Mouse (Mus musculus) neural tube, embryonic 12.5 days (tissue): Measurements from ENCODE around the gene Psma3. TPM values are rescaled to one million over a fixed set of nuclear protein-coding genes. Genes with fewer than 3 reads are reported as not detected.

ENCODE experiments used
- ATAC-seq: fragments of 200-750 bp; cut with Nextera tagmentation; 2 replicates; pipeline ENCODE4 v1.8.0; 2017; ENCODE audit warnings: low read depth, mild to moderate bottlenecking, moderate TSS enrichment, moderate library complexity; ENCODE audit not compliant: low FRiP score
- H3K27ac ChIP-seq: fragments of 300-500 bp; sonication (generic); 2 replicates; pipeline ENCODE4 v1.5.1; 2016
- H3K27me3 ChIP-seq: fragments of 300-500 bp; sonication (generic); replicated peaks from 2 replicates; pipeline ENCODE4 v1.6.1; 2016; ENCODE audit warnings: mild to moderate bottlenecking
- H3K36me3 ChIP-seq: fragments of 300-500 bp; sonication (generic); 2 replicates; pipeline ENCODE4 v1.6.1; 2016; ENCODE audit warnings: mild to moderate bottlenecking
- H3K4me1 ChIP-seq: fragments of 300-500 bp; sonication (generic); 2 replicates; pipeline ENCODE4 v1.6.1; 2016
- H3K4me2 ChIP-seq: fragments of 300-500 bp; sonication (generic); replicated peaks from 2 replicates; pipeline ENCODE4 v1.6.1; 2016; ENCODE audit warnings: mild to moderate bottlenecking
- H3K4me3 ChIP-seq: fragments of 300-500 bp; sonication (generic); 2 replicates; pipeline ENCODE4 v1.5.1; 2016
- H3K9ac ChIP-seq: fragments of 300-500 bp; sonication (generic); 2 replicates; pipeline ENCODE4 v1.6.1; 2016; ENCODE audit warnings: mild to moderate bottlenecking
- H3K9me3 ChIP-seq: fragments of 300-500 bp; sonication (generic); 2 replicates; pipeline ENCODE4 v1.6.1; 2016; ENCODE audit warnings: mild to moderate bottlenecking
- WGBS: fragments of 180-500 bp; shearing (Covaris S2); methylation state at CpG from one replicate; pipeline ENCODE4 v1.1.7; 2016; 5-methylcytosine and 5-hydroxymethylcytosine counted together
- polyA plus RNA-seq: library from polyadenylated mRNA; unstranded; fragments of >200 nt; fragmentation: Nextera tagmentation; extraction: Ambion mirVana; gene quantifications from 2 replicates; pipeline ENCODE4 v1.2.1, GENCODE M21; 2016

Psma3 gene
- polyA plus RNA-seq, 1 experiment from 2014 or later, result 554 TPM

DNA sequence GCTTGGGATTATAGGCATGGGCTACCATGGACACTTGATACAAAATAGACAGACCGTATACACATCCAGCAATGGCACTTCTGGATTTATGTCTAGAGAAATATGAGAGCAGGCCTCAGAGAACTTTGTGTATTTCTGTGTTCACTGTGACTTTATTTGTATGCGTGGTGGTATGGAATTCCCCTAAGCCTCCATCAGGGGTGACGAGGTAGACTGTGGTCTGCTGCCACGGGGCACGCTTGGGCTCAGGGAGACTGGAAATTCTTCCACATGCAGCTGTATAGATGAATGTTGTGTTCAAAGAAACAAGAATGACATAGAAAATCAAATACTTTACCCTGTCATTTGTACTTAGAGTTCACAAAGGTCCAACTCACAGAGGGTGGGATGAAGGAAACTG lies 56.3 kb downstream of the Psma3 start:
- H3K4me3 ChIP-seq, result no peak overlapping the region
- H3K9ac ChIP-seq, result no peak overlapping the region
- no peak overlapping the region for H3K27ac ChIP-seq
- peaks cover 38% of the 10 kb centered on the region for H3K36me3 ChIP-seq
- ATAC-seq, result no peak
- H3K4me1 ChIP-seq, result no peaks in the 10 kb centered on the region
- H3K27me3 ChIP-seq, result no peaks in the 10 kb centered on the region
- 96% methylated on average over 5 of the region's 5 CpGs for WGBS
- H3K9me3 ChIP-seq, result no peaks in the 10 kb centered on the region
- no peak overlapping the region for H3K4me2 ChIP-seq

- Histone ChIP-seq H3K36me3 (peaks cover 47% of the 10 kb centered on the region), H3K4me3 (no peak overlapping the region), H3K9ac (no peak overlapping the region), H3K27ac (no peak overlapping the region), H3K27me3 (no peaks in the 10 kb centered on the region), H3K4me2 (no peak overlapping the region), H3K4me1 (no peaks in the 10 kb centered on the region), H3K9me3 (no peaks in the 10 kb centered on the region)
- 91% methylated on average over 4 of the region's 4 CpGs for WGBS
- ATAC-seq, result no peak
Observed at GRCm38 (mm10) chr12:71035826-71036225, 61.4 kb downstream of the Psma3 start.

- no peak overlapping the region for H3K4me3 ChIP-seq
- no peaks in the 10 kb centered on the region for H3K9me3 ChIP-seq
- peaks cover 56% of the 10 kb centered on the region for H3K36me3 ChIP-seq
- 94% methylated on average over 12 of the region's 12 CpGs for WGBS
- no peaks in the 10 kb centered on the region for H3K4me1 ChIP-seq
- no peak overlapping the region for H3K4me2 ChIP-seq
- no peak overlapping the region for H3K27ac ChIP-seq
- no peak for ATAC-seq
- no peak overlapping the region for H3K9ac ChIP-seq
- H3K27me3 ChIP-seq, result no peaks in the 10 kb centered on the region
Observed at GRCm38 (mm10) chr12:71036729-71037404, 62.4 kb downstream of the Psma3 start.

DNA sequence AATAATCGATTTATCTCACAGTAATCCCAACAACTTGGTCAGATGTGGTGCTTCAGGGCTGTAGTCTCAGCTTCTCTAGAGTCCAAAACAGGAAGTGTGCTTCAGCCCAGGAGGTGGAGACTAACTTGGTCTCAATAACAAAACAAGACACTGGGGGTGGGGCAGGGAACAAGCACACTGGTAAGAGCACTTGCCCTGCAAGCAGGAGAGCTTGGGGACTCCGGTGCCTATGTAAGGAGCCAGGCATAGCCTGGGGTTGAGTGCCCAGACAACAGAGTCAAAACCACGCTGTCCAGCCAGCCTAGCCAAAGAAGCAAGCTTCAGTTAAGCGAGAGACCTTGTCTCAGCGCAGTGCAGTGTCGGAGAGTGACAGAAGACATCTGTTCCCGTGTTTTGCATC lies 66.0 kb downstream of the Psma3 start:
- Histone ChIP-seq H3K27me3 (no peaks in the 10 kb centered on the region), H3K9me3 (no peaks in the 10 kb centered on the region), H3K9ac (no peak overlapping the region), H3K4me1 (no peaks in the 10 kb centered on the region), H3K4me2 (no peak overlapping the region), H3K36me3 (peaks cover 60% of the 10 kb centered on the region), H3K4me3 (no peak overlapping the region), H3K27ac (no peak overlapping the region)
- WGBS, result 94% methylated on average over 7 of the region's 7 CpGs
- no peak for ATAC-seq

GRCm38 (mm10) chr12:71042451-71042850 lies 68.0 kb downstream of the Psma3 start:
- ATAC-seq, result no peak

GRCm38 (mm10) chr12:71043571-71043970 lies 69.2 kb downstream of the Psma3 start:
- Histone ChIP-seq H3K9me3 (no peaks in the 10 kb centered on the region), H3K4me2 (no peak overlapping the region), H3K36me3 (peaks cover 46% of the 10 kb centered on the region), H3K4me1 (no peaks in the 10 kb centered on the region), H3K27me3 (no peaks in the 10 kb centered on the region), H3K9ac (no peak overlapping the region), H3K4me3 (no peak overlapping the region), H3K27ac (no peak overlapping the region)
- no peak for ATAC-seq
- 89% methylated on average over 3 of the region's 3 CpGs for WGBS

More at GRCm38 (mm10) chr12:71042451-71042850, 68.0 kb downstream of the Psma3 start:
- no peak overlapping the region for H3K4me2 ChIP-seq
- no peaks in the 10 kb centered on the region for H3K27me3 ChIP-seq
- 94% methylated on average over 1 of the region's 1 CpGs for WGBS
- no peaks in the 10 kb centered on the region for H3K4me1 ChIP-seq
- H3K4me3 ChIP-seq, result no peak overlapping the region
- no peak overlapping the region for H3K9ac ChIP-seq
- peaks cover 53% of the 10 kb centered on the region for H3K36me3 ChIP-seq
- H3K9me3 ChIP-seq, result no peaks in the 10 kb centered on the region
- H3K27ac ChIP-seq, result no peak overlapping the region

DNA sequence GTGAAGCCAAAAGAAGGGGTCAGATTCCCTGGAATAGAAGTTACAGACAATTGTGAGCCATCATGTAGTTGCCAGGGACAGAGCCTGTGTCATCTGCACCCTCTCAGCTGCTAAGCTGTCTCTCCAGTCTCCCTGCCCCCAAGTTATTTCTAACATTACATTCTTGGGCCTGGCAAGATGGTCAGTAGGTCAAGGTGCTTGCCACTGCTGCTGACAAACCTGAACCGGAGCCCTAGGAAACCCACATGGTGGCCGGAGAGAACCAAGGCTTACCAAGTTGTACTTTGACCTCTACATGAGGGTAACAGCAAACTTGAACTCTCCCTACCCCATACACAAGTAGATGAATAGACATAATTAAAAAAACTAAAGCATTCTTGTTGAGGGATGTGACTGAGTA lies 70.1 kb downstream of the Psma3 start:
- ATAC-seq, result no peak
- H3K4me1 ChIP-seq, result peaks cover under 1% of the 10 kb centered on the region
- H3K27ac ChIP-seq, result no peak overlapping the region
- H3K4me3 ChIP-seq, result no peak overlapping the region
- H3K9ac ChIP-seq, result no peak overlapping the region
- H3K36me3 ChIP-seq, result peaks cover 38% of the 10 kb centered on the region
- no peak overlapping the region for H3K4me2 ChIP-seq
- no peaks in the 10 kb centered on the region for H3K27me3 ChIP-seq
- H3K9me3 ChIP-seq, result no peaks in the 10 kb centered on the region
- 93% methylated on average over 2 of the region's 2 CpGs for WGBS

Other genes starting within 250 kb of the Psma3 start
- gene Frmd6, start 149.1 kb upstream of the Psma3 start, polyA plus RNA-seq, result 18.8 and 23.2 TPM in 2 replicates
- gene Actr10, start 36.8 kb upstream of the Psma3 start, polyA plus RNA-seq, result 252 and 267 TPM in 2 replicates
- 36.7 and 39.5 TPM in 2 replicates for gene Arid4a, start 41.4 kb downstream of the Psma3 start, polyA plus RNA-seq
- gene Tomm20l, start 136.8 kb downstream of the Psma3 start, polyA plus RNA-seq, result not detected in 2 replicates
- 79.4 and 86.6 TPM in 2 replicates for gene Timm9, start 162.1 kb downstream of the Psma3 start, polyA plus RNA-seq
- 15.1 and 16.1 TPM in 2 replicates for gene 2700049A03Rik, start 162.2 kb downstream of the Psma3 start, polyA plus RNA-seq